Mouse (Mus musculus): ENCODE data around the gene Nalcn. TPM values are rescaled to one million over a fixed set of nuclear protein-coding genes. Genes with fewer than 3 reads are reported as not detected.

Gene Nalcn
- polyA plus RNA-seq, 1 experiment from 2014 or later = 0.24 TPM

DNA sequence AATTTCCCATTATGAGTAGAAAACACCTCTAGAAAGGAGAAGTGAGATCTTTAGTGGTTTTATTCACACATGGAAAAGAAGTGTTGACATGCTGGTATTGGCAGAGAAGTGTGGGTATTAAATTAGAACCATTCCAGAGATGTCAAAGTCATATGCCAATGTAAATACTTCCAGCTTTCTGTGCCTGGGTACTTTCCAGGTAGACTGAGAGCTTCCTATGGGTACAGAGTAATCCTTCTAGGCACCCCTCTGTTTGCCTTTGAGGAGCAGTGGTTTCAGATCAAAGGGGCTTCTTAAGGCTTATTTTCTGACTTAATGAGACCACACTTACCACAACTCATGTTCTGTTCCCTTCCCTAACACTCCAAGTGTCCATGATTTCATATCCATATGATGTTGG, 97.8 kb downstream of the Nalcn start:
- no peak overlapping the region for H3K4me3 ChIP-seq (ENCODE audit: low read length)
- H3K9ac ChIP-seq (replicated peaks; ENCODE audit: low read length) = no peak overlapping the region
- H3K4me1 ChIP-seq (ENCODE audit: insufficient read depth, low read length) = no peaks in the 10 kb centered on the region
- no peak overlapping the region for H3K27ac ChIP-seq (ENCODE audit: low read length)
- H3K27me3 ChIP-seq (ENCODE audit: insufficient read depth, low read length) = no peaks in the 10 kb centered on the region
- ATAC-seq (ENCODE audit: low FRiP score, low TSS enrichment) = no peak
- no peak overlapping the region for H3K4me2 ChIP-seq (replicated peaks; ENCODE audit: low read depth, low read length)
- no peaks in the 10 kb centered on the region for H3K9me3 ChIP-seq (ENCODE audit: low read length)
- no peaks in the 10 kb centered on the region for H3K36me3 ChIP-seq (ENCODE audit: insufficient read depth, low read length)

DNA sequence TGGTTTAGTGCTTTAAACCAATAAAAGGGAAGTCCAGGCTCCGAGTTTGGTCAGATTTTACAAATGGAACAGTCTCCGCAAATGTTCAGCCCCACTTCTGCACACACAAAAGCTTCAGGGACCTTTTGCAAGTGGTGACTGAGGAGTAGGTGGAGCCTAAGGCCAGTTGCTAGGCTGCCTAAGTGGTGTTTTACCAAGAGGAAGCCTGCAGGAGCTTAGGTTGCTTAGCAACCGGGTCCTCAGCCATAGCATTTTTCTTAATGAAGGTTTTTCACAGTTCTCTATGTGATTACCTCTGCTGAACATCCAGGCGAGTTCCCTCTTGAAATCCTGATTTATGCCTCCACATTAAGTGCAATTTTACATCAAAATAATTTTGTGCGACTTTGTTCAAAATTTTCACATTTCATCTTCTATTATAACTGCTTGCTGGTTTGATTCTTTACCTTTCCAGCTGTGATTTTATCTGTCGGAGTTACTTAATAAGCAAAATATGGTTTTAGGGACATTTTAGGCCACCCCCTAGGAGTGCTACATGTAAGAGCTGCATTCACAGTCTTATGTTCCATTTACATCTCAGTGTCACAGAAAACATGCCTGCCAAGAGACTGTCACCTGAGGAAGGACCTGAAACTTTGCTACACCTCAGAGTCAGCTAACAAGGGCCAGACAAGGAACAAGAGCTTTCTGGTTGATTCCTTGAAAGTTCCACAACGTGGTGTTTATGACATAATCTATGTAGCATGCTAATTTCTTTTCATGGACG, 113.4 kb downstream of the Nalcn start:
- Histone ChIP-seq H3K9me3 (ENCODE audit: low read length) (no peaks in the 10 kb centered on the region), H3K27me3 (ENCODE audit: insufficient read depth, low read length) (no peaks in the 10 kb centered on the region), H3K4me1 (ENCODE audit: insufficient read depth, low read length) (no peaks in the 10 kb centered on the region), H3K4me2 (replicated peaks; ENCODE audit: low read depth, low read length) (no peak overlapping the region), H3K36me3 (ENCODE audit: insufficient read depth, low read length) (no peaks in the 10 kb centered on the region), H3K4me3 (ENCODE audit: low read length) (no peak overlapping the region), H3K27ac (ENCODE audit: low read length) (no peak overlapping the region), H3K9ac (replicated peaks; ENCODE audit: low read length) (no peak overlapping the region)
- whole genome bisulfite sequencing = 47% methylated on average over 8 of the region's 8 CpGs
- peak; percentile 79; the same call in 1 of the 2 replicates for ATAC-seq (ENCODE audit: low FRiP score, low TSS enrichment)

DNA sequence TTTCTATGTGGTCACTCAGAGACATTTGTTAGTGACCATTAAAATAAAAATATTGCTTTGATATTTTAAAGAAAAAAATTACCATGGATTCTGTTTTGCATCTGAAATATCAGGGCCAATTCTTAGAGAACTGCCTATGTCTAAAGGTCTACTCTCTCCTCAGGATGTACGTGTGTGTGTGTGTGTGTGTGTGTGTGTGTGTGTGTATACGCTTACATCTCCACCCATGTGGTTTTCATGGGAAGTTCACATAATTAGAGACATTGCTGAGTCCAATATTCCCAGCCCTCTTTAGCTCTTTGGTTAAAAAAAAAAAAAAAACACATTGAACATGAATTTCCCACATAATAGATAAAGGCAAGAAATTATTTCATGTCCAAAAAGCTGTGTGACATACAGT, 114.0 kb downstream of the Nalcn start:
- 73% methylated on average over 2 of the region's 2 CpGs for WGBS
- no peaks in the 10 kb centered on the region for H3K9me3 ChIP-seq (ENCODE audit: low read length)
- H3K9ac ChIP-seq (replicated peaks; ENCODE audit: low read length) = no peak overlapping the region
- ATAC-seq (ENCODE audit: low FRiP score, low TSS enrichment) = no peak
- H3K4me1 ChIP-seq (ENCODE audit: insufficient read depth, low read length) = no peaks in the 10 kb centered on the region
- H3K27me3 ChIP-seq (ENCODE audit: insufficient read depth, low read length) = no peaks in the 10 kb centered on the region
- H3K27ac ChIP-seq (ENCODE audit: low read length) = no peak overlapping the region
- H3K4me2 ChIP-seq (replicated peaks; ENCODE audit: low read depth, low read length) = no peak overlapping the region
- no peak overlapping the region for H3K4me3 ChIP-seq (ENCODE audit: low read length)
- H3K36me3 ChIP-seq (ENCODE audit: insufficient read depth, low read length) = no peaks in the 10 kb centered on the region

DNA sequence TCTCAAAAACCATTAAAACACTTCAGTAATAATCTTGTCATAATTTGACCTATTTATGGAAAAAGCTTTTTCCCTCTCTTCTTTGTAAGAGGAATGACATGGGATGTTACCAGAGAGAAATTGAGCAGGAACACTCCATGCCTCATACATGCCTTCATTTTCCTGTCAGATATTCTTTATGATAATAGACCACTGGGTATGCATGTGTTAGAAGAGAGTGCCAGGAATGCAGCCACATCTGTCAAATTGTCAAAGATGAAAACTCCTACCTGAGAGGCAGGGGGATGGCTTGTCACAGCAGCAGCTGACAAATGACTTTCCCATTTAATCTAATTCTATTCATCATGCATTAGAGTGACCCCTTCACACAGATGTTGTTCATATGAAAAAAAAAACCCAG, 131.4 kb downstream of the Nalcn start:
- Histone ChIP-seq H3K4me1 (ENCODE audit: insufficient read depth, low read length) (no peaks in the 10 kb centered on the region), H3K9ac (replicated peaks; ENCODE audit: low read length) (no peak overlapping the region), H3K4me2 (replicated peaks; ENCODE audit: low read depth, low read length) (no peak overlapping the region), H3K4me3 (ENCODE audit: low read length) (no peak overlapping the region), H3K36me3 (ENCODE audit: insufficient read depth, low read length) (no peaks in the 10 kb centered on the region), H3K27ac (ENCODE audit: low read length) (no peak overlapping the region), H3K9me3 (ENCODE audit: low read length) (no peaks in the 10 kb centered on the region), H3K27me3 (ENCODE audit: insufficient read depth, low read length) (no peaks in the 10 kb centered on the region)
- ATAC-seq (ENCODE audit: low FRiP score, low TSS enrichment) = no peak

DNA sequence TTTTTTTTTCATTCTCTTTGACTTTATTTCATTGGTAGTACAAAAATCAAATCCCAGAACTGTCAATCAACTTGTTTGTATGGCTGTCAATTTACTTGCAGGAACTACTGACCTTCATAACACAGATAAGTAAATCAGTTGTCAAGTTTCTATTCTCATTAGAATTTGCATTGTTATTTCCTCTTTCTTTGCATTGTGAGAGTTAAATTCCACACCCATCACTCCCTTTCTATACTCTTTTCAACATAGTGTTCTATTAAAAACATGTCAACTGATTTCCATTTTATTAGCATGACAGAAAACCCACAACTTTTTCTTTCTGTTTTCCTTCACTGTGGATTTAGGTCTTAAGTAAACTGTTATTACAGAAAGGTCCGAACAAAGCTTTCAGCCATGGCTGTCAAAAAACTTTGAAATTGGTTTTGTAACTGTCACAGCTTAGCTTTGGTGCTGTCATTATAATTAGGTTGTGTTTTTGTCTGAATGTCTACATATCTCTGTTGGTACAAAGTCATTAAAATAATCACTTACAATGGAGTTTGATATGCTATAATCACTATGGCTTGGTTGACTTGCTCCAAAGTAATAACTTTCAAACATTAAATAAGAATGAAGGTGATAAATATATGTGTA, 138.3 kb downstream of the Nalcn start:
- Histone ChIP-seq H3K9me3 (ENCODE audit: low read length) (no peaks in the 10 kb centered on the region), H3K4me3 (ENCODE audit: low read length) (no peak overlapping the region), H3K4me2 (replicated peaks; ENCODE audit: low read depth, low read length) (no peak overlapping the region), H3K9ac (replicated peaks; ENCODE audit: low read length) (no peak overlapping the region), H3K27ac (ENCODE audit: low read length) (no peak overlapping the region), H3K36me3 (ENCODE audit: insufficient read depth, low read length) (no peaks in the 10 kb centered on the region), H3K4me1 (ENCODE audit: insufficient read depth, low read length) (no peaks in the 10 kb centered on the region), H3K27me3 (ENCODE audit: insufficient read depth, low read length) (no peaks in the 10 kb centered on the region)
- 65% methylated on average over 1 of the region's 1 CpGs for WGBS
- no peak for ATAC-seq (ENCODE audit: low FRiP score, low TSS enrichment)

DNA sequence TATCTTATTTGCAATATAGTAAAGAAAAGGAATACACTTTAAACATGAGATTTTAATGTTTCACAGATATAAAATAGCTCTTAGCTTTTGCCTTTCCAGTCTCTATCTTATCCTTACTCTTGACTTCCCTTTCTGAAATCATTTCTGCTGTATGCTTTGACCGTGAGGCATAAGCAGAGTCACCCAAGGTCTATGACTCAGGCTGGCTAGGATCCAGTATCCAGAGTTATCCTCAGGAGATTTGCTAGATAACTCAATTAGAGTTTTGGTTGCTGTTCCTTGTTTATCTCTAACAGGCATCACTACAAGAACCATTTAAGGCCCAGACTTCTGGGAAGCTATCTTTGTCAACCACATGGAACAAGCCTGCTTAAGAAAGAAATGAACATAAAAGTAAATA, 164.9 kb downstream of the Nalcn start:
- 60% methylated on average over 1 of the region's 1 CpGs for WGBS
- Histone ChIP-seq H3K9me3 (ENCODE audit: low read length) (no peaks in the 10 kb centered on the region), H3K9ac (replicated peaks; ENCODE audit: low read length) (no peak overlapping the region)

DNA sequence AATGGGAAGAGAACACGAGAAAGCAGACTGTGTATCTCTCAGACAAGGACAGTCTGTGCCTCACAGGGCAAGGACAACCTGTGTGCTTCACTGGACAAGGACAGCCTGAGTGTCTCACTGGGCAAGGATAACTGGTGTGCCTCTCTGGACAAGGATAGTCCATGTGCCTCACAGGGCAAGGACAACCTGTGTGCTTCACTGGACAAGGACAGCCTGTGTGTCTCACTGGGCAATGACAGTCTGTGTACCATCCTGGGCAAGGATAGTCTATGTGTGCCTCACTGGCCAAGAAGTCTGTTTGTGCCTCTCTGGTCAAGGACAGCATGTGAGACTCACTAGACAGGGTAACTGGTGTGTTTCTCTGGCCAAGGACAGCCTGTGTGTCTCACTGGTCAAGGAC, 180.9 kb downstream of the Nalcn start:
- no peak overlapping the region for H3K27ac ChIP-seq (ENCODE audit: low read length)
- ATAC-seq (ENCODE audit: low FRiP score, low TSS enrichment) = no peak
- no peaks in the 10 kb centered on the region for H3K27me3 ChIP-seq (ENCODE audit: insufficient read depth, low read length)
- no peak overlapping the region for H3K4me3 ChIP-seq (ENCODE audit: low read length)
- no peak overlapping the region for H3K9ac ChIP-seq (replicated peaks; ENCODE audit: low read length)
- H3K4me1 ChIP-seq (ENCODE audit: insufficient read depth, low read length) = no peaks in the 10 kb centered on the region
- 71% methylated on average over 1 of the region's 1 CpGs for WGBS
- no peak overlapping the region for H3K4me2 ChIP-seq (replicated peaks; ENCODE audit: low read depth, low read length)
- H3K9me3 ChIP-seq (ENCODE audit: low read length) = no peaks in the 10 kb centered on the region
- H3K36me3 ChIP-seq (ENCODE audit: insufficient read depth, low read length) = no peaks in the 10 kb centered on the region

More for the DNA sequence above, 164.9 kb downstream of the Nalcn start:
- Histone ChIP-seq H3K4me1 (ENCODE audit: insufficient read depth, low read length) (no peaks in the 10 kb centered on the region), H3K4me3 (ENCODE audit: low read length) (no peak overlapping the region), H3K36me3 (ENCODE audit: insufficient read depth, low read length) (no peaks in the 10 kb centered on the region), H3K27ac (ENCODE audit: low read length) (no peak overlapping the region), H3K27me3 (ENCODE audit: insufficient read depth, low read length) (no peaks in the 10 kb centered on the region), H3K4me2 (replicated peaks; ENCODE audit: low read depth, low read length) (no peak overlapping the region)
- no peak for ATAC-seq (ENCODE audit: low FRiP score, low TSS enrichment)

DNA sequence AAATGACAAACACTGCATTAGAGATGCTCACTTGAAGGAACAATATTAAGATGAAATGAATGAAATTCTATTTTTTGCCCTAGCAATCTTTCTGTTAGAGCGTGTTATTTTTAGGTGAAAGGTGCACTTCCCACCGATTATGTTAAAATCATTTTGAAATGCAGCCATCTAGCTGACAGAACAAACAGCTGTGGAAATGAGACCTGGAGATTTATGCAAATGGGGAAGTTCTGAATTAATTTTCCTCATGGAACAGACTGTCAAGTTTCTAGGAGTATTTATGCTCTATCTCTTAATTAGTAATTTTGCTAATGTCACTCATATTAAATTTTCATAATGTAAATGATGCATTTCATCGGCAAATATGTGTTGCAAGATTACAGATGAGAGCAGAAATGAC, 191.4 kb downstream of the Nalcn start:
- Histone ChIP-seq H3K9me3 (ENCODE audit: low read length) (no peaks in the 10 kb centered on the region), H3K27ac (ENCODE audit: low read length) (no peak overlapping the region), H3K27me3 (ENCODE audit: insufficient read depth, low read length) (no peaks in the 10 kb centered on the region), H3K4me2 (replicated peaks; ENCODE audit: low read depth, low read length) (no peak overlapping the region), H3K36me3 (ENCODE audit: insufficient read depth, low read length) (no peaks in the 10 kb centered on the region), H3K9ac (replicated peaks; ENCODE audit: low read length) (no peak overlapping the region), H3K4me1 (ENCODE audit: insufficient read depth, low read length) (no peaks in the 10 kb centered on the region), H3K4me3 (ENCODE audit: low read length) (no peak overlapping the region)
- 79% methylated on average over 3 of the region's 3 CpGs for WGBS
- ATAC-seq (ENCODE audit: low FRiP score, low TSS enrichment) = no peak

DNA sequence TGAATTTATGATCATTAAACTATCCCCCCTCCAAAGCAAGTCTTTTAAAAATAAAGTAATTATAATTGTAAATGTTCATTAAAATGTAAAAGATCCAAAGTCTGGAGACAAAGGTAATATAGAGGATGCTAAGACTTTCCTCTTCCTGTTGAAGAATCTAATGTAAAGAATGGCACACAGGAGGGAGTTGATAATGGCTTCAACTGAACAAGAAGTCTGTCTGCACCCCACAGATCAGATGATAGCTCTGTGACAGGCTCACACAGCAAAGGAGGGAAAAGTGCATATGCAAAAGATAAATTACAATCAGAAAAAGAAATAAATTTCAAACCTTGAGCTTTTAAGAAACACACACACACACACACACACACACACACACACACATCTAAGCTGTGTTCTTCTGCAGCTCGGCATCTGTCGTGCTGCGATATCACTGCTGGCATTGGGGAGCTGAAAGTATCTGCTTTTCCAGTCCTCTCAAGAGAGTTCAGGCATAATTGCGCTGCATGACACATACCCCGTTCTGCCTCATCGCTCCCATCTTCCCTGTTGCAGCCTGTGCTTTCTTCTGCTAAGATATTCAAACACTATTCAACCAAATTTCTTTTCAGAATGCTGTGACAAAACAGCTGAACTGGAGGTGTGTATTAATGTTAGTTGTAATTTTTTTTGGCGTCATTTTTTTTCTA, 250.6 kb downstream of the Nalcn start:
- Histone ChIP-seq H3K9ac (replicated peaks; ENCODE audit: low read length) (no peak overlapping the region), H3K27ac (ENCODE audit: low read length) (no peak overlapping the region), H3K4me1 (ENCODE audit: insufficient read depth, low read length) (no peaks in the 10 kb centered on the region), H3K4me2 (replicated peaks; ENCODE audit: low read depth, low read length) (no peak overlapping the region), H3K9me3 (ENCODE audit: low read length) (no peaks in the 10 kb centered on the region), H3K4me3 (ENCODE audit: low read length) (no peak overlapping the region), H3K27me3 (ENCODE audit: insufficient read depth, low read length) (no peaks in the 10 kb centered on the region), H3K36me3 (ENCODE audit: insufficient read depth, low read length) (no peaks in the 10 kb centered on the region)
- ATAC-seq (ENCODE audit: low FRiP score, low TSS enrichment) = no peak
- 70% methylated on average over 7 of the region's 7 CpGs for WGBS

DNA sequence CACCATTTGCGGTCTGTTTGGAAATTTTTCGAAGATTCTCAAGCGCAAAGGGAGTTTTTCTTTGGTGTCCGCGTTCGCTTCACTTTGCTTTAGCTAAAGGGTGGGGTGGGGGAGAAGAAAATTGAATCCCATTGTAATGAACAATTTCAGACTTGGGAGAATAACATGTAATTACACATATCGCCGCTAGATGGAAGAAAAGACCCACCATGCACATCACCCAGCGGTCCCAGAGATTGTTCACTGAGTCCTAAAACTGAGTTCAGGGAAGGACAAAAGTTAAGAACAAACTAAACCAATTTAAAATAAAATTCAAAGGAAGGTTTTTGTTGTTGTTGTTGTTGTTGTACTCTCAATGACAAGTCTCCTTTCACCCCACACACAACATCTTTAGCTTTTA, 255.4 kb downstream of the Nalcn start:
- H3K27ac ChIP-seq (ENCODE audit: low read length) = no peak overlapping the region
- no peak overlapping the region for H3K9ac ChIP-seq (replicated peaks; ENCODE audit: low read length)
- H3K4me1 ChIP-seq (ENCODE audit: insufficient read depth, low read length) = no peaks in the 10 kb centered on the region
- H3K36me3 ChIP-seq (ENCODE audit: insufficient read depth, low read length) = no peaks in the 10 kb centered on the region
- H3K4me2 ChIP-seq (replicated peaks; ENCODE audit: low read depth, low read length) = no peak overlapping the region
- H3K9me3 ChIP-seq (ENCODE audit: low read length) = no peaks in the 10 kb centered on the region
- H3K4me3 ChIP-seq (ENCODE audit: low read length) = no peak overlapping the region
- ATAC-seq (ENCODE audit: low FRiP score, low TSS enrichment) = peak; percentile 75; the same call in 1 of the 2 replicates
- WGBS = 15% methylated on average over 9 of the region's 9 CpGs
- no peaks in the 10 kb centered on the region for H3K27me3 ChIP-seq (ENCODE audit: insufficient read depth, low read length)

All from kidney, embryonic 16.5 days (tissue).